ENCODE assay signal across 24 mouse cellular contexts in the genomic region with DNA sequence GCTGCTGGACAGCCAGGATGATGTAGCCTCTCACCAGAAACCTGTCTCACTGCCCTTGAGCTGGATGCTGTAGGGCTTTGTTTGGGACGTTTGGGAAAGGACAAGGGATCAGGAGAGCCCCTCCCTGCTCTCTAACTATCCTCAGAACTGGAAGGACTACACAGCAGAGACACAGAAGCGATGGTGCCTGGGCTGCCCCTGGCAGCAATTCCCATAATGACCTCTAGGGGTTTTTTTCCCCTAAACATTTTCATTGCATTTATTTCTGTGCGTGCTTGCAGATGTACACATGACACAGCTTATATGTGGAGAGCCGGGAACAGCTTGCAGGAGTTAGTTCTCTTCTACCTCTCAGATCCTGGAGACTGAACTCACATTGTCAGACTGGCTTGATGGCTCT. TPM values are rescaled to one million over a fixed set of nuclear protein-coding genes. Genes with fewer than 3 reads are reported as not detected.
A peak's percentile ranks its signal among the peaks of the same experiment; 100 is the strongest.
DNase-seq lines count a peak whose midpoint lies in the region; ATAC-seq and TF ChIP-seq lines count a peak whose summit lies in the region.
"Had no signal": no experiment of that assay in that cellular context is flagged by ENCODE, and none has a peak within 500 bp of the region (broad histone marks: within the 10 kb centered on the region; RNA-seq: fewer than 3 reads in every experiment).

No protein-coding gene starts in this region.

- no peak for DNase-seq in hindbrain, postnatal 0 days (ENCODE audit: low spot score)
- no peak for DNase-seq in hindbrain, embryonic 10.5 days (ENCODE audit: low spot score)
- DNase-seq in lung, embryonic 14.5 days: no peak
- DNase-seq in lung, postnatal 36 days: no peak
- peak; percentile 33 for DNase-seq in splenic B cell, adult 2 months (ENCODE audit: low read depth, low spot score)
- DNase-seq: adrenal gland, postnatal 25 days; cerebellum, postnatal 14 days; gastrocnemius, postnatal 25 days; kidney, postnatal 4 days; lung, postnatal 14 days; right cerebral cortex, postnatal 14 days; thymus, adult 18-20 months had no signal

- no peaks in the 10 kb centered on the region for H3K27me3 ChIP-seq in hindbrain, postnatal 0 days (ENCODE audit: insufficient read depth, low read length)
- no peaks in the 10 kb centered on the region for H3K27me3 ChIP-seq in hindbrain, embryonic 10.5 days (ENCODE audit: insufficient read depth, poor library complexity, severe bottlenecking)
- no peaks in the 10 kb centered on the region for H3K27me3 ChIP-seq in lung, embryonic 14.5 days (ENCODE audit: insufficient read depth, low read length)
- no peaks in the 10 kb centered on the region for H3K27me3 ChIP-seq in splenic B cell, adult 2 months (ENCODE audit: control insufficient read depth, insufficient read depth, low read length, poor library complexity, severe bottlenecking)
- H3K27me3 ChIP-seq in forebrain, embryonic 12.5 days: no peaks in the 10 kb centered on the region
- H3K27me3 ChIP-seq: heart, embryonic 13.5 days; intestine, embryonic 15.5 days; limb, embryonic 12.5 days; midbrain, embryonic 13.5 days had no signal

- no peaks in the 10 kb centered on the region for H3K4me1 ChIP-seq in hindbrain, postnatal 0 days (ENCODE audit: insufficient read depth, low read length)
- no peaks in the 10 kb centered on the region for H3K4me1 ChIP-seq in hindbrain, embryonic 10.5 days (replicated peaks)
- no peaks in the 10 kb centered on the region for H3K4me1 ChIP-seq in lung, embryonic 14.5 days (ENCODE audit: insufficient read depth)
- H3K4me1 ChIP-seq in forebrain, embryonic 12.5 days: no peaks in the 10 kb centered on the region
- H3K4me1 ChIP-seq: embryonic facial prominence, embryonic 10.5 days; intestine, embryonic 15.5 days; limb, embryonic 12.5 days; midbrain, embryonic 13.5 days had no signal

- no peak overlapping the region for H3K27ac ChIP-seq in hindbrain, postnatal 0 days
- H3K27ac ChIP-seq in hindbrain, embryonic 10.5 days: no peak overlapping the region
- no peak overlapping the region for H3K27ac ChIP-seq in lung, embryonic 14.5 days (ENCODE audit: low read depth)
- H3K27ac ChIP-seq in forebrain, embryonic 12.5 days: no peak overlapping the region
- H3K27ac ChIP-seq: embryonic facial prominence, embryonic 10.5 days; heart, embryonic 13.5 days; intestine, embryonic 15.5 days; limb, embryonic 12.5 days; midbrain, embryonic 13.5 days had no signal

- H3K9ac ChIP-seq in hindbrain, postnatal 0 days (replicated peaks; ENCODE audit: low read length): no peak overlapping the region
- no peak overlapping the region for H3K9ac ChIP-seq in lung, embryonic 14.5 days
- no peak overlapping the region for H3K9ac ChIP-seq in forebrain, embryonic 12.5 days
- H3K9ac ChIP-seq: heart, embryonic 13.5 days; intestine, embryonic 15.5 days; limb, embryonic 12.5 days; midbrain, embryonic 13.5 days had no signal

- no peak overlapping the region for H3K4me2 ChIP-seq in hindbrain, postnatal 0 days (ENCODE audit: low read depth, low read length)
- no peak overlapping the region for H3K4me2 ChIP-seq in lung, embryonic 14.5 days
- H3K4me2 ChIP-seq in forebrain, embryonic 12.5 days: no peak overlapping the region
- H3K4me2 ChIP-seq: heart, embryonic 13.5 days; intestine, embryonic 15.5 days; limb, embryonic 12.5 days; midbrain, embryonic 13.5 days had no signal

- H3K36me3 ChIP-seq in hindbrain, postnatal 0 days (ENCODE audit: insufficient read depth, low read length): no peaks in the 10 kb centered on the region
- no peaks in the 10 kb centered on the region for H3K36me3 ChIP-seq in hindbrain, embryonic 10.5 days
- H3K36me3 ChIP-seq in lung, embryonic 14.5 days (ENCODE audit: insufficient read depth): no peaks in the 10 kb centered on the region
- H3K36me3 ChIP-seq in splenic B cell, adult 2 months (ENCODE audit: control insufficient read depth, insufficient read depth, low read length, poor library complexity, severe bottlenecking): no peaks in the 10 kb centered on the region
- H3K36me3 ChIP-seq in forebrain, embryonic 12.5 days (replicated peaks): no peaks in the 10 kb centered on the region
- H3K36me3 ChIP-seq: embryonic facial prominence, embryonic 10.5 days; heart, embryonic 13.5 days; intestine, embryonic 15.5 days; limb, embryonic 12.5 days; midbrain, embryonic 13.5 days had no signal

- 71% methylated on average over 4 of the region's 4 CpGs for WGBS in hindbrain, postnatal 0 days
- 59% methylated on average over 4 of the region's 4 CpGs for WGBS in hindbrain, embryonic 10.5 days
- WGBS in lung, embryonic 14.5 days: 59% methylated on average over 4 of the region's 4 CpGs
- 59% methylated on average over 4 of the region's 4 CpGs for WGBS in forebrain, embryonic 12.5 days

- TF ChIP-seq CTCF in hindbrain, postnatal 0 days (IDR thresholded peaks at IDR 0.05; ENCODE audit: low read depth): peak; percentile 45
- peak; percentile 49 for TF ChIP-seq CTCF in lung, embryonic 14.5 days (IDR thresholded peaks at IDR 0.05; ENCODE audit: low read depth)

- H3K4me3 ChIP-seq in hindbrain, postnatal 0 days (ENCODE audit: low read length): no peak overlapping the region
- H3K4me3 ChIP-seq in hindbrain, embryonic 10.5 days: no peak overlapping the region
- no peak overlapping the region for H3K4me3 ChIP-seq in lung, embryonic 14.5 days (ENCODE audit: low read depth, low read length)
- H3K4me3 ChIP-seq in forebrain, embryonic 12.5 days (replicated peaks): no peak overlapping the region
- H3K4me3 ChIP-seq: embryonic facial prominence, embryonic 10.5 days; erythroblast, embryonic 14.5 days; heart, embryonic 13.5 days; intestine, embryonic 15.5 days; limb, embryonic 12.5 days; midbrain, embryonic 13.5 days had no signal

- no peaks in the 10 kb centered on the region for H3K9me3 ChIP-seq in hindbrain, postnatal 0 days (ENCODE audit: low read length)
- no peaks in the 10 kb centered on the region for H3K9me3 ChIP-seq in hindbrain, embryonic 10.5 days
- no peaks in the 10 kb centered on the region for H3K9me3 ChIP-seq in lung, embryonic 14.5 days (ENCODE audit: low read depth, low read length)
- no peaks in the 10 kb centered on the region for H3K9me3 ChIP-seq in forebrain, embryonic 12.5 days
- H3K9me3 ChIP-seq: embryonic facial prominence, embryonic 10.5 days; heart, embryonic 13.5 days; intestine, embryonic 15.5 days; limb, embryonic 12.5 days had no signal

- ATAC-seq in hindbrain, postnatal 0 days: no peak
- ATAC-seq in lung, embryonic 14.5 days (ENCODE audit: insufficient read depth): no peak
- peak; percentile 65; the same call in 1 of the 2 replicates for ATAC-seq in common myeloid progenitor, adult 5-6 weeks (replicated peaks; ENCODE audit: low read depth, poor library complexity, severe bottlenecking)
- ATAC-seq in forebrain, embryonic 12.5 days (ENCODE audit: low FRiP score): no peak
- ATAC-seq: intestine, embryonic 15.5 days; midbrain, embryonic 13.5 days had no signal

RNA-seq across cellular contexts. Expression of gene Tex35, which starts 16.3 kb away (rescaled TPM):
- total RNA-seq in hindbrain, postnatal 0 days (2014; rRNA removed): not detected in 2 replicates
- polyA plus RNA-seq in hindbrain, postnatal 0 days (2015; fragmentation: Nextera tagmentation; extraction: Ambion mirVana): not detected in 2 replicates
- 0.24 TPM in 1 of 2 replicates, not detected in the other for polyA plus RNA-seq in hindbrain, embryonic 10.5 days (2016; fragmentation: Nextera tagmentation; extraction: Ambion mirVana)
- not detected in 2 replicates for polyA plus RNA-seq in lung, embryonic 14.5 days (2014; fragmentation: Nextera tagmentation; extraction: Ambion mirVana)
- total RNA-seq in common myeloid progenitor, adult 5-6 weeks (2017): not detected in 2 replicates
- polyA plus RNA-seq in forebrain, embryonic 12.5 days (2016; fragmentation: Nextera tagmentation; extraction: Ambion mirVana): not detected in 2 replicates
- total RNA-seq: adrenal gland, postnatal 25 days; gastrocnemius, postnatal 25 days; left cerebral cortex, adult 18-20 months had no signal
- polyA plus RNA-seq: C2C12; embryonic facial prominence, embryonic 10.5 days; erythroblast, embryonic 14.5 days; heart, embryonic 13.5 days; hindbrain, embryonic 11.5 days; intestine, embryonic 15.5 days; limb, embryonic 12.5 days; midbrain, embryonic 13.5 days; urinary bladder, adult 2 months had no signal
